Mouse (Mus musculus) liver, embryonic 11.5 days (tissue): ENCODE measurements around the gene Fto. TPM values are rescaled to one million over a fixed set of nuclear protein-coding genes. Genes with fewer than 3 reads are reported as not detected.

ENCODE experiments used
- ATAC-seq: fragments of 200-750 bp; cut with Nextera tagmentation; replicated peaks from 2 replicates; pipeline ENCODE4 v1.8.0; 2017; ENCODE audit warnings: moderate number of reproducible peaks, mild to moderate bottlenecking, moderate TSS enrichment, moderate library complexity; ENCODE audit not compliant: low FRiP score
- DNase-seq: peaks from one replicate; pipeline ENCODE4 v3.0.0-alpha.2; 2017; ENCODE audit warnings: low spot score
- H3K27ac ChIP-seq: fragments of 300-500 bp; sonication (generic); 2 replicates; pipeline ENCODE4 v1.5.1; 2014; ENCODE audit warnings: mild to moderate bottlenecking, low read depth, low read length, control low read depth
- H3K27me3 ChIP-seq: fragments of 300-500 bp; sonication (generic); replicated peaks from 2 replicates; pipeline ENCODE4 v1.6.1; 2014; ENCODE audit warnings: low read length, mixed read lengths; ENCODE audit not compliant: control insufficient read depth, insufficient read depth
- H3K36me3 ChIP-seq: fragments of 300-500 bp; sonication (generic); 2 replicates; pipeline ENCODE4 v1.6.1; 2014; ENCODE audit warnings: mild to moderate bottlenecking, low read length, moderate library complexity, mixed read lengths; ENCODE audit not compliant: control insufficient read depth, insufficient read depth
- H3K4me1 ChIP-seq: fragments of 300-500 bp; sonication (generic); replicated peaks from 2 replicates; pipeline ENCODE4 v1.6.1; 2014; ENCODE audit warnings: low read length, mixed read lengths; ENCODE audit not compliant: control insufficient read depth, insufficient read depth
- H3K4me2 ChIP-seq: fragments of 300-500 bp; sonication (generic); 2 replicates; pipeline ENCODE4 v1.6.1; 2014; ENCODE audit warnings: mild to moderate bottlenecking, control low read depth, moderate library complexity
- H3K4me3 ChIP-seq: fragments of 300-500 bp; sonication (generic); 2 replicates; pipeline ENCODE4 v1.5.1; 2014; ENCODE audit warnings: low read depth, low read length, control low read depth
- H3K9ac ChIP-seq: fragments of 300-500 bp; sonication (generic); 2 replicates; pipeline ENCODE4 v1.6.1; 2014; ENCODE audit warnings: low read depth, low read length, control low read depth
- H3K9me3 ChIP-seq: fragments of 300-500 bp; sonication (generic); 2 replicates; pipeline ENCODE4 v1.6.1; 2016; ENCODE audit warnings: low read length, inconsistent platforms, mixed read lengths; ENCODE audit not compliant: control insufficient read depth
- WGBS: fragments of 180-500 bp; shearing (Covaris S2); extraction: QIAGEN DNeasy Blood & Tissue Kit; methylation state at CpG from one replicate; pipeline ENCODE4 v1.1.7; 2014; 5-methylcytosine and 5-hydroxymethylcytosine counted together
- polyA plus RNA-seq: library from polyadenylated mRNA; unstranded; fragments of >200 nt; fragmentation: Nextera tagmentation; extraction: Ambion mirVana; gene quantifications from 2 replicates; pipeline ENCODE4 v1.2.1, GENCODE M21; 2014

The Fto gene
- polyA plus RNA-seq, 1 experiment from 2014 or later, result 56.1 TPM

- 72% methylated on average over 5 of the region's 5 CpGs for WGBS
- H3K27me3 ChIP-seq, result no peaks in the 10 kb centered on the region
- no peak for ATAC-seq
Measured at GRCm38 (mm10) chr8:91358016-91358415, 44.7 kb downstream of the Fto start.

GRCm38 (mm10) chr8:91359511-91359910 is 46.2 kb downstream of the Fto start:
- WGBS, result 76% methylated on average over 9 of the region's 9 CpGs
- H3K9me3 ChIP-seq, result no peaks in the 10 kb centered on the region
- no peak overlapping the region for H3K4me2 ChIP-seq
- no peaks in the 10 kb centered on the region for H3K27me3 ChIP-seq
- H3K9ac ChIP-seq, result no peak overlapping the region
- H3K36me3 ChIP-seq, result no peaks in the 10 kb centered on the region
- DNase-seq (no peak), ATAC-seq (no peak)
- H3K4me3 ChIP-seq, result no peak overlapping the region
- no peak overlapping the region for H3K27ac ChIP-seq
- no peaks in the 10 kb centered on the region; the same call in 1 of the 2 replicates for H3K4me1 ChIP-seq

More at GRCm38 (mm10) chr8:91358016-91358415, 44.7 kb downstream of the Fto start:
- Histone ChIP-seq H3K4me1 (no peaks in the 10 kb centered on the region; the same call in 1 of the 2 replicates), H3K4me2 (no peak overlapping the region), H3K9ac (no peak overlapping the region), H3K27ac (no peak overlapping the region), H3K36me3 (no peaks in the 10 kb centered on the region), H3K4me3 (no peak overlapping the region), H3K9me3 (no peaks in the 10 kb centered on the region)
- DNase-seq, result no peak

DNA sequence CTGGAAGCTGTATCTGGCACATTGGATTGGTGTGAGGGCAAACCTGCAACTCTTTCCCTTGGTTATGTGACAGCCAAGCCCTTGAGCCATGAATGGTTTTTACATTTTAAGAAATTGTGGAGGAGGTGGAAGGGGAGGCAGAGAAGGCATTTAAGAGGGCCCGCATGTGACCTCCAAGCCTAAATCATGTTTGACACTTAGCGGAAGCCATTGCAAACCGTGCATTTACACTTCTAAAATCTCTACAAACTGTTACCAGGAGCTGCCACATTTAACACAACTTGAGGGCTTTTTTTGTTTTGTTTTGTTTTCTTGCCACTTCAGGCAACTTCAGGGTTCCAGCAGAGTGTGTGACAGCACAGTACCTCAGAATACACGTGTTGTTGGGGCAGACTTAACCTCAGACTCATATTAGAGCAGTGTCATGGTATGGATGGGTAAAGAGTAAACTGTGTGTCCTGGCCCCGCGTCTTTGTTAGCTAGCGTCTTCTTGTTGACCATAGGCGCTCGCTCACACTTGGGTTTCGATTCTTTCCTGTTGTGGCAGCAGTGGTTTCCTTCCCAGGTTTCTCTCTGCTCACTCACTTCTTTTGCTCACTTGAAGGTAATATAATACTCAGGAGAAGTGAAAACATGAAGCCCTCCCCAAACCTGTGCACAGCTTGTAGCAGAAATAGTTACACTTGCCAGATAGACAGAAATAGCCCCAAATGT is 47.5 kb downstream of the Fto start:
- 57% methylated on average over 10 of the region's 10 CpGs for WGBS
- Histone ChIP-seq H3K9ac (no peak overlapping the region), H3K4me2 (no peak overlapping the region), H3K27ac (no peak overlapping the region), H3K36me3 (no peaks in the 10 kb centered on the region), H3K4me1 (no peaks in the 10 kb centered on the region; the same call in 1 of the 2 replicates), H3K27me3 (no peaks in the 10 kb centered on the region), H3K4me3 (no peak overlapping the region), H3K9me3 (no peaks in the 10 kb centered on the region)
- no peak for ATAC-seq
- no peak for DNase-seq

DNA sequence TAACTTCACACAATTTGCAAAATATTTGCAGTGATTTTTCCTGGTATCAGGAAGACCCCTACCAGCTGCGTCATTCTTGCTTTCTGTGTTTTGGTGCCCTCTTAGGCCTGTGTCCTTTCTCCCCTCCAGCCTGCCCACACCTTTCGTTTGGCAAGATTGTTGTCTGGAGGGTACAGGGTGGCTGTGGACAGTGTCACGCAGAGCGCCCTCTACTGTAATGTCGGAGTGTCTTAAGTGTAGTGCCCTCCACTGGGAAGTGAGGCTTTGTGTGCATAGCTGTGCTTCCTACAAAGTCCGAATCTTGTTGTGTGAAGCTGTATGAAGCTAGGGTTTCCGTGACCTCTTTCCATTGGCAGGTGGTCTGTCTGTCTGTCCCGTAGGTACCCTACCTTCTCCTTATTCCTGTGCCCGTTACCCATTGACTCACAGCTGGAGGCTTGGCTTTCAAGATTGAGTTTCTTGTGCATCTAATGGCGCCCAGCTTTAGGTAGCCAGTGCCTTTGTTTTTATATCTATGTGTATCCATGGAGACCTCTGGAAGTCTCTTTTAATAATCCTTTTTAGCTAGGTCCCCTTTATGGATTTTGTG is 50.0 kb downstream of the Fto start:
- no peak overlapping the region for H3K4me3 ChIP-seq
- H3K4me1 ChIP-seq, result no peaks in the 10 kb centered on the region; the same call in 1 of the 2 replicates
- H3K9me3 ChIP-seq, result no peaks in the 10 kb centered on the region
- ATAC-seq (no peak; the same call in 1 of the 2 replicates), DNase-seq (no peak)
- H3K4me2 ChIP-seq, result no peak overlapping the region
- no peaks in the 10 kb centered on the region for H3K36me3 ChIP-seq
- H3K9ac ChIP-seq, result no peak overlapping the region
- no peak overlapping the region for H3K27ac ChIP-seq
- no peaks in the 10 kb centered on the region for H3K27me3 ChIP-seq
- WGBS, result 86% methylated on average over 10 of the region's 10 CpGs

DNA sequence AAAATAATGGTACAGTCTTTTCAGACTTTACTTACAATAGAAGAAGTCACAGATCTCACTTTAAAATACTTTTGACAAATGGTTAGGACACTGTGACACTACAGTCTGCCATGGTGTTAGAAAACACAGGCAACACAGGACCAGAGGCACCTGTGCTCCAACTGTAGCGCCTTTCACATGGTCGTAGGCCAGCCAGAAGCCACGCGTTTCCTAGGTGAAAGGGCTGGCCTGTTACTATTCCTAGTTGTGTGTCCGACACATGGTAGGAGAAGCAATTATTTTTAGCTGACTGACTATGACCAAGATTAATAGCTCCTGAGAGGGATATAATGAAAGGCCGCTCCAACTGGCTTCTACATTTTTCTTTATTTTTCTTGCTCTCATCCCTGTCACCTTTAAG is 50.9 kb downstream of the Fto start:
- no peak overlapping the region for H3K4me2 ChIP-seq
- ATAC-seq (no peak), DNase-seq (no peak)
- H3K4me3 ChIP-seq, result no peak overlapping the region
- no peaks in the 10 kb centered on the region for H3K36me3 ChIP-seq
- H3K27ac ChIP-seq, result no peak overlapping the region
- no peaks in the 10 kb centered on the region; the same call in 1 of the 2 replicates for H3K4me1 ChIP-seq
- no peaks in the 10 kb centered on the region for H3K9me3 ChIP-seq
- no peak overlapping the region for H3K9ac ChIP-seq
- no peaks in the 10 kb centered on the region for H3K27me3 ChIP-seq
- 89% methylated on average over 6 of the region's 6 CpGs for WGBS

DNA sequence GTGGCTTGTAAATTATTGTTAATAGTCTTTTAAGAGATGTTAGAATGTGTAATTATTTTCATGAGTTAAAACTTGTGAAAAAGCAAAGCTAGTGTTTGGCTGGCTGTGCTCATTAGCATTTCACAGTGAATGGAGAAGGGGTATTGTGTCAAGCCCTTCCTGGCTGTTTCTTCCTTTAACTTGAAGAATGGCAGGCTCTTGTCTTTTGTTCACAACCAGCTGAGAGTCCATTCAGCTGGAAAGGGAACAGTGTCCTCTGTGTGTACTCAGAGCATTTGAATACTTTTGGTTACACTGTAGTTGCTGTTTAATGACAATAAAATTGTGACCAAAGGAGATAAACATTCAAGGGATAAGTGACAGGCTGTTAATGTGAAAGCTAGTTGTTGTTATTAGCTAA is 52.5 kb downstream of the Fto start:
- H3K9ac ChIP-seq, result no peak overlapping the region
- H3K9me3 ChIP-seq, result no peaks in the 10 kb centered on the region
- no peak for DNase-seq
- no peak overlapping the region for H3K4me3 ChIP-seq
- no peaks in the 10 kb centered on the region for H3K36me3 ChIP-seq
- no peak overlapping the region for H3K4me2 ChIP-seq
- peaks cover 2% of the 10 kb centered on the region for H3K4me1 ChIP-seq
- H3K27me3 ChIP-seq, result no peaks in the 10 kb centered on the region
- no peak overlapping the region for H3K27ac ChIP-seq
- ATAC-seq, result no peak

DNA sequence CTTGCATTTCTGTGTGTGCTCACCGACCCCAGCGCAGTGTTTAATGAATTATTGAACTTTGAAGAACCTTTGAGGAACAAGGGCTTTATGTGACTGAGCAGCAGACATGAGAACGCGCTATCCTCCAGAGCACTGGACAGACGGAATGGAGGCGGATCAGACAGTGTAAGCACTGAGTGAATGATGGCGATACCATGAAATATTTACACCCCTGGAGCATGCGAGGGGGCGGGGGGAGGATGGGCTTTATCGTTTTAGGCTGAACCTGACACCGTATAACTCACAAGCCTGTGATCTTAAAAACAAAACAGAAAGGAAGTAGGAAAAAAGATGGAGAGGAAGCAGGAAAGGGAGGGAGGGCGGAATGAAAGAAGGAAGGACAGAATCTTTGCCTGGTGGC is 57.6 kb downstream of the Fto start:
- no peaks in the 10 kb centered on the region for H3K27me3 ChIP-seq
- no peak; the same call in 1 of the 2 replicates for ATAC-seq
- H3K9me3 ChIP-seq, result no peaks in the 10 kb centered on the region
- peak overlapping the region; percentile 29 for H3K4me2 ChIP-seq
- DNase-seq, result no peak
- no peak overlapping the region for H3K9ac ChIP-seq
- peak overlapping the region; percentile 38; the same call in 1 of the 2 replicates for H3K27ac ChIP-seq
- H3K36me3 ChIP-seq, result no peaks in the 10 kb centered on the region
- WGBS, result 49% methylated on average over 12 of the region's 12 CpGs
- H3K4me1 ChIP-seq, result peaks cover 13% of the 10 kb centered on the region
- no peak overlapping the region for H3K4me3 ChIP-seq

- Histone ChIP-seq H3K4me3 (no peak overlapping the region), H3K36me3 (no peaks in the 10 kb centered on the region), H3K27ac (no peak overlapping the region), H3K9ac (no peak overlapping the region), H3K27me3 (no peaks in the 10 kb centered on the region), H3K9me3 (no peaks in the 10 kb centered on the region), H3K4me1 (peaks cover 24% of the 10 kb centered on the region), H3K4me2 (no peak overlapping the region)
- ATAC-seq (no peak), DNase-seq (no peak)
- 42% methylated on average over 4 of the region's 4 CpGs for WGBS
Measured at GRCm38 (mm10) chr8:91371995-91372394, 58.7 kb downstream of the Fto start.
